Comparison of ENCODE assay signal across 23 mouse cellular contexts in genomic region chr6:83049367-83049766, GRCm38 (mm10). TPM values are rescaled to one million over a fixed set of nuclear protein-coding genes. Genes with fewer than 3 reads are reported as not detected.
DNase-seq lines count a peak whose midpoint lies in the region; ATAC-seq and TF ChIP-seq lines count a peak whose summit lies in the region.
"Had no signal": no experiment of that assay in that cellular context is flagged by ENCODE, and none has a peak within 500 bp of the region (broad histone marks: within the 10 kb centered on the region; RNA-seq: fewer than 3 reads in every experiment).

No protein-coding gene starts in this region.

- H3K4me3 ChIP-seq in liver, embryonic 12.5 days, result no peak overlapping the region
- H3K4me3 ChIP-seq in liver, embryonic 15.5 days (replicated peaks), result no peak overlapping the region
- H3K4me3 ChIP-seq in liver, postnatal 0 days (ENCODE audit: low read depth, low read length), result no peak overlapping the region
- peak overlapping the region; percentile 43 for H3K4me3 ChIP-seq in E14TG2a.4 (replicated peaks; ENCODE audit: low read length)
- no peak overlapping the region for H3K4me3 ChIP-seq in myocyte
- H3K4me3 ChIP-seq: embryonic facial prominence, embryonic 10.5 days; embryonic facial prominence, embryonic 12.5 days; forebrain, embryonic 13.5 days; forebrain, embryonic 15.5 days had no signal

- H3K9me3 ChIP-seq in liver, embryonic 12.5 days (replicated peaks), result no peaks in the 10 kb centered on the region
- H3K9me3 ChIP-seq in liver, embryonic 15.5 days (replicated peaks), result no peaks in the 10 kb centered on the region
- no peaks in the 10 kb centered on the region for H3K9me3 ChIP-seq in liver, postnatal 0 days (ENCODE audit: low read length)
- H3K9me3 ChIP-seq in E14TG2a.4 (ENCODE audit: low read length), result peaks cover 4% of the 10 kb centered on the region; the same call in 1 of the 2 replicates
- H3K9me3 ChIP-seq: embryonic facial prominence, embryonic 10.5 days; embryonic facial prominence, embryonic 12.5 days; forebrain, embryonic 13.5 days; forebrain, embryonic 15.5 days had no signal

- H3K4me1 ChIP-seq in liver, embryonic 12.5 days, result peaks cover 37% of the 10 kb centered on the region
- peaks cover 48% of the 10 kb centered on the region for H3K4me1 ChIP-seq in liver, embryonic 15.5 days (replicated peaks)
- H3K4me1 ChIP-seq in liver, postnatal 0 days (ENCODE audit: insufficient read depth), result peaks cover 16% of the 10 kb centered on the region; the same call in 1 of the 2 replicates
- H3K4me1 ChIP-seq in E14TG2a.4 (replicated peaks; ENCODE audit: low read depth, low read length), result peaks cover 36% of the 10 kb centered on the region

- TF ChIP-seq EP300 in liver, postnatal 0 days (IDR thresholded peaks at IDR 0.05; ENCODE audit: low read depth), result no peak

- 62% methylated on average over 10 of the region's 10 CpGs for WGBS in liver, embryonic 12.5 days (ENCODE audit: insufficient replicate concordance)
- 72% methylated on average over 10 of the region's 10 CpGs for WGBS in liver, embryonic 15.5 days (ENCODE audit: insufficient replicate concordance)
- WGBS in liver, postnatal 0 days (ENCODE audit: insufficient replicate concordance), result 71% methylated on average over 10 of the region's 10 CpGs

- peaks cover 27% of the 10 kb centered on the region for H3K36me3 ChIP-seq in liver, embryonic 12.5 days
- peaks cover 20% of the 10 kb centered on the region for H3K36me3 ChIP-seq in liver, embryonic 15.5 days (replicated peaks)
- H3K36me3 ChIP-seq in liver, postnatal 0 days (replicated peaks; ENCODE audit: insufficient read depth, low read length), result peaks cover 15% of the 10 kb centered on the region
- H3K36me3 ChIP-seq in E14TG2a.4 (ENCODE audit: insufficient read depth, low read length) (peaks cover 23% of the 10 kb centered on the region), myocyte (ENCODE audit: control insufficient read depth, insufficient read depth) (peaks cover 8% of the 10 kb centered on the region)

- DNase-seq in liver, result no peak
- DNase-seq in liver, postnatal 0 days, result no peak
- no peak for DNase-seq in testis, postnatal 10 days (ENCODE audit: low spot score)
- no peak for DNase-seq in layer of hippocampus, adult 9-11 months
- DNase-seq: adrenal gland, adult 8-10 months; adrenal gland, postnatal 14 days; adrenal gland, postnatal 36 days; cerebellum, adult 11-12 months; cerebellum, adult 2 months; cerebellum, adult 9-10 months; cerebellum, postnatal 10 days; cerebellum, postnatal 25 days; forebrain, postnatal 0 days had no signal

- peaks cover 25% of the 10 kb centered on the region for H3K79me2 ChIP-seq in myocyte (ENCODE audit: control insufficient read depth, insufficient read depth)

- H3K9ac ChIP-seq in liver, embryonic 12.5 days, result no peak overlapping the region
- no peak overlapping the region for H3K9ac ChIP-seq in liver, embryonic 15.5 days
- no peak overlapping the region for H3K9ac ChIP-seq in liver, postnatal 0 days (replicated peaks)
- H3K9ac ChIP-seq: embryonic facial prominence, embryonic 12.5 days; forebrain, embryonic 13.5 days; forebrain, embryonic 15.5 days; forebrain, postnatal 0 days had no signal

- no peak for TF ChIP-seq POLR2A in myocyte (IDR thresholded peaks at IDR 0.05; ENCODE audit: insufficient read length, low read depth)

- H3ac ChIP-seq in myocyte (ENCODE audit: control insufficient read depth, insufficient read length), result no peak overlapping the region

- no peak overlapping the region for H3K4me2 ChIP-seq in liver, embryonic 12.5 days
- no peak overlapping the region for H3K4me2 ChIP-seq in liver, embryonic 15.5 days
- H3K4me2 ChIP-seq in liver, postnatal 0 days (ENCODE audit: low read depth, low read length), result no peak overlapping the region
- H3K4me2 ChIP-seq in myocyte (ENCODE audit: low read depth), result no peak overlapping the region
- H3K4me2 ChIP-seq: embryonic facial prominence, embryonic 12.5 days; forebrain, embryonic 13.5 days; forebrain, embryonic 15.5 days had no signal

- 0 out of 2 replicates have a peak overlapping the region, but pooled peaks have one; percentile 50 for H3K27ac ChIP-seq in liver, embryonic 12.5 days
- peak overlapping the region; percentile 33; the same call in 1 of the 2 replicates for H3K27ac ChIP-seq in liver, embryonic 15.5 days (replicated peaks)
- no peak overlapping the region for H3K27ac ChIP-seq in liver, postnatal 0 days (ENCODE audit: low read depth)
- H3K27ac ChIP-seq: embryonic facial prominence, embryonic 10.5 days; embryonic facial prominence, embryonic 12.5 days; forebrain, embryonic 13.5 days; forebrain, embryonic 15.5 days had no signal

- no peaks in the 10 kb centered on the region for H3K27me3 ChIP-seq in liver, embryonic 12.5 days (replicated peaks)
- H3K27me3 ChIP-seq in liver, embryonic 15.5 days, result no peaks in the 10 kb centered on the region
- no peaks in the 10 kb centered on the region for H3K27me3 ChIP-seq in liver, postnatal 0 days (ENCODE audit: insufficient read depth, low read length)
- peaks cover 34% of the 10 kb centered on the region for H3K27me3 ChIP-seq in E14TG2a.4 (ENCODE audit: insufficient read depth, low read length)
- no peaks in the 10 kb centered on the region for H3K27me3 ChIP-seq in myocyte (ENCODE audit: control insufficient read depth, insufficient read depth, insufficient read length)
- H3K27me3 ChIP-seq: embryonic facial prominence, embryonic 12.5 days; forebrain, embryonic 13.5 days; forebrain, embryonic 15.5 days; Patski had no signal

- no peak for ATAC-seq in liver, embryonic 12.5 days
- no peak for ATAC-seq in liver, embryonic 15.5 days (ENCODE audit: insufficient read depth)
- no peak for ATAC-seq in liver, postnatal 0 days
- ATAC-seq: activated CD4-positive, CD25-positive, alpha-beta regulatory T cell, adult 4 months; forebrain, embryonic 13.5 days; forebrain, embryonic 15.5 days; forebrain, postnatal 0 days; Patski had no signal

- no peak for TF ChIP-seq CTCF in liver, postnatal 0 days (IDR thresholded peaks at IDR 0.05; ENCODE audit: low read depth)
- no peak for TF ChIP-seq CTCF in E14TG2a.4 (conservative IDR thresholded peaks at IDR 0.05; ENCODE audit: low read length)

TF ChIP-seq in myocyte, 11 proteins besides CTCF, POLR2A, EP300 and RAD21:
- TF ChIP-seq SRF (IDR thresholded peaks at IDR 0.05; ENCODE audit: control insufficient read depth, insufficient read length, low read depth) (no peak), POLR2AphosphoS2 (IDR thresholded peaks at IDR 0.05; ENCODE audit: insufficient read length, low read depth) (peak; percentile 59), CEBPB (IDR thresholded peaks at IDR 0.05; ENCODE audit: insufficient read depth, poor library complexity, severe bottlenecking) (no peak), REST (IDR thresholded peaks at IDR 0.05; ENCODE audit: insufficient read depth, insufficient read length) (no peak), MYOG (IDR thresholded peaks at IDR 0.05; ENCODE audit: control insufficient read depth in 1 of 3, insufficient read depth in 1 of 3, insufficient read length in 2 of 3, low read depth in 2 of 3) (no peak), USF1 (IDR thresholded peaks at IDR 0.05; ENCODE audit: low read depth) (no peak), MYOD1 (IDR thresholded peaks at IDR 0.05; ENCODE audit: control insufficient read depth in 1 of 3, insufficient read length in 2 of 3, low read depth in 2 of 3) (no peak)

RNA-seq across cellular contexts. Expression of gene Aup1, which starts 5.0 kb away (rescaled TPM):
- 215 and 233 TPM in 2 replicates for polyA plus RNA-seq in liver, embryonic 12.5 days (2016; fragmentation: Nextera tagmentation; extraction: Ambion mirVana)
- polyA plus RNA-seq in liver, embryonic 15.5 days (2015; fragmentation: Nextera tagmentation; extraction: Ambion mirVana), result 189 and 201 TPM in 2 replicates
- polyA plus RNA-seq in liver, postnatal 0 days (2015; fragmentation: Nextera tagmentation; extraction: Ambion mirVana), result 175 and 180 TPM in 2 replicates
- 199 TPM for polyA plus RNA-seq in myocyte (2012; fragmentation: generic; extraction: Trizol)

RNA-seq across cellular contexts. Expression of gene Htra2, which starts 5.7 kb away (rescaled TPM):
- polyA plus RNA-seq in liver, embryonic 12.5 days (2016; fragmentation: Nextera tagmentation; extraction: Ambion mirVana), result 147 and 154 TPM in 2 replicates
- 87.9 and 93.6 TPM in 2 replicates for polyA plus RNA-seq in liver, embryonic 15.5 days (2015; fragmentation: Nextera tagmentation; extraction: Ambion mirVana)
- 33.8 and 34.7 TPM in 2 replicates for polyA plus RNA-seq in liver, postnatal 0 days (2015; fragmentation: Nextera tagmentation; extraction: Ambion mirVana)
- polyA plus RNA-seq in myocyte (2012; fragmentation: generic; extraction: Trizol), result 96.2 TPM

RNA-seq across cellular contexts. Expression of gene Dqx1, which starts 8.3 kb away (rescaled TPM):
- polyA plus RNA-seq in liver, embryonic 12.5 days (2016; fragmentation: Nextera tagmentation; extraction: Ambion mirVana), result 5.0 and 5.4 TPM in 2 replicates
- 6.8 and 7.8 TPM in 2 replicates for polyA plus RNA-seq in liver, embryonic 15.5 days (2015; fragmentation: Nextera tagmentation; extraction: Ambion mirVana)
- 7.5 and 8.2 TPM in 2 replicates for polyA plus RNA-seq in liver, postnatal 0 days (2015; fragmentation: Nextera tagmentation; extraction: Ambion mirVana)
- 0.24 TPM for polyA plus RNA-seq in myocyte (2012; fragmentation: generic; extraction: Trizol)

RNA-seq across cellular contexts. Expression of gene Loxl3, which starts 15.4 kb away (rescaled TPM):
- 3.1 and 3.2 TPM in 2 replicates for polyA plus RNA-seq in liver, embryonic 12.5 days (2016; fragmentation: Nextera tagmentation; extraction: Ambion mirVana)
- 1.7 and 2.1 TPM in 2 replicates for polyA plus RNA-seq in liver, embryonic 15.5 days (2015; fragmentation: Nextera tagmentation; extraction: Ambion mirVana)
- polyA plus RNA-seq in liver, postnatal 0 days (2015; fragmentation: Nextera tagmentation; extraction: Ambion mirVana), result 1.2 and 1.7 TPM in 2 replicates
- 14.4 TPM for polyA plus RNA-seq in myocyte (2012; fragmentation: generic; extraction: Trizol)

RNA-seq across cellular contexts. Expression of gene Dok1, which starts 16.1 kb away (rescaled TPM):
- polyA plus RNA-seq in liver, embryonic 12.5 days (2016; fragmentation: Nextera tagmentation; extraction: Ambion mirVana), result 22.2 and 22.6 TPM in 2 replicates
- 19.9 and 21.1 TPM in 2 replicates for polyA plus RNA-seq in liver, embryonic 15.5 days (2015; fragmentation: Nextera tagmentation; extraction: Ambion mirVana)
- polyA plus RNA-seq in liver, postnatal 0 days (2015; fragmentation: Nextera tagmentation; extraction: Ambion mirVana), result 11.3 and 11.8 TPM in 2 replicates
- 41.3 TPM for polyA plus RNA-seq in myocyte (2012; fragmentation: generic; extraction: Trizol)
